22 mouse cellular contexts compared by ENCODE assay signal in the genomic region with DNA sequence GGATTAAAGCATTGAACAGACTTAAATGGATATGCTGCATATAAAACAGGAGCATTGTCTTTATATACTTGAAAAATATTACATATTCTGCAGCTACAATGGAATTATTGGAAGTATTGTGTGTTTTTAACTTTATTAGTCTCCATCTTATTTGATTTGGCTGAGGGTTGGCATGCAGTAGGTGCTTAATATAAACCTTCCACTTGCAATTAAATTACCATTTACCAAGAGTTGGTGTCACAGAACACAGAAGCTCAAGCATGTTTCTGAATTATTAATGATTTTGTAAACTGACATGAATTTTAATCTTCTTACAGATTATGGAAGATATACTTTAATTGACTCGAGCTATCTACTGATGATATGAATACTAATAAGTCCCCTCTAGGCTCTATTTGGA.
DNase-seq lines count a peak whose midpoint lies in the region; ATAC-seq and TF ChIP-seq lines count a peak whose summit lies in the region.
"Had no signal": no experiment of that assay in that cellular context is flagged by ENCODE, and none has a peak within 500 bp of the region (broad histone marks: within the 10 kb centered on the region; RNA-seq: fewer than 3 reads in every experiment).

No protein-coding gene starts in this region.

- TF ChIP-seq CTCF in brain, embryonic 14.5 days (IDR thresholded peaks at IDR 0.05; ENCODE audit: borderline replicate concordance, extremely low read depth, insufficient read depth, insufficient read length): no peak

- ATAC-seq in forebrain, embryonic 14.5 days: no peak
- ATAC-seq in midbrain, embryonic 15.5 days (replicated peaks): peak; percentile 73
- ATAC-seq: activated CD4-positive, CD25-positive, alpha-beta regulatory T cell, adult 4 months; forebrain, embryonic 16.5 days; hindbrain, postnatal 0 days had no signal

- WGBS in forebrain, embryonic 14.5 days: 72% methylated on average over 1 of the region's 1 CpGs
- 80% methylated on average over 1 of the region's 1 CpGs for WGBS in forebrain, embryonic 10.5 days
- 36% methylated on average over 1 of the region's 1 CpGs for WGBS in midbrain, embryonic 15.5 days

- no peaks in the 10 kb centered on the region for H3K36me3 ChIP-seq in forebrain, embryonic 14.5 days (ENCODE audit: control insufficient read depth, insufficient read depth, low read length)
- no peaks in the 10 kb centered on the region for H3K36me3 ChIP-seq in forebrain, embryonic 10.5 days (replicated peaks)
- H3K36me3 ChIP-seq in midbrain, embryonic 15.5 days (replicated peaks): no peaks in the 10 kb centered on the region
- H3K36me3 ChIP-seq: embryonic facial prominence, embryonic 12.5 days; embryonic facial prominence, embryonic 15.5 days; forebrain, embryonic 12.5 days; hindbrain, embryonic 13.5 days had no signal

- H3K4me1 ChIP-seq in forebrain, embryonic 14.5 days (ENCODE audit: control insufficient read depth, insufficient read depth, low read length): no peaks in the 10 kb centered on the region
- peaks cover 6% of the 10 kb centered on the region for H3K4me1 ChIP-seq in forebrain, embryonic 10.5 days
- no peaks in the 10 kb centered on the region for H3K4me1 ChIP-seq in midbrain, embryonic 15.5 days
- H3K4me1 ChIP-seq: embryonic facial prominence, embryonic 12.5 days; embryonic facial prominence, embryonic 15.5 days; forebrain, embryonic 12.5 days; hindbrain, embryonic 13.5 days had no signal

- TF ChIP-seq POLR2A in brain, embryonic 14.5 days (IDR thresholded peaks at IDR 0.05; ENCODE audit: borderline replicate concordance, extremely low read depth, insufficient read depth, insufficient read length, poor library complexity, severe bottlenecking): no peak

- H3K27ac ChIP-seq in forebrain, embryonic 14.5 days (ENCODE audit: low read depth, low read length): no peak overlapping the region
- H3K27ac ChIP-seq in forebrain, embryonic 10.5 days: no peak overlapping the region
- no peak overlapping the region for H3K27ac ChIP-seq in midbrain, embryonic 15.5 days
- H3K27ac ChIP-seq: embryonic facial prominence, embryonic 12.5 days; embryonic facial prominence, embryonic 15.5 days; forebrain, embryonic 12.5 days; hindbrain, embryonic 13.5 days; hindbrain, postnatal 0 days had no signal

- H3K4me3 ChIP-seq in forebrain, embryonic 14.5 days (ENCODE audit: low read depth, low read length): no peak overlapping the region
- H3K4me3 ChIP-seq in forebrain, embryonic 10.5 days: no peak overlapping the region
- H3K4me3 ChIP-seq in midbrain, embryonic 15.5 days: no peak overlapping the region
- H3K4me3 ChIP-seq: embryonic facial prominence, embryonic 12.5 days; embryonic facial prominence, embryonic 15.5 days; forebrain, embryonic 12.5 days; hindbrain, embryonic 13.5 days had no signal

- DNase-seq in forebrain, embryonic 14.5 days (ENCODE audit: low spot score): peak; percentile 1
- no peak for DNase-seq in forebrain, embryonic 10.5 days (ENCODE audit: extremely low spot score, low spot score)
- peak; percentile 36 for DNase-seq in brain, embryonic 14.5 days (ENCODE audit: low read depth)
- no peak for DNase-seq in adrenal gland, postnatal 36 days
- DNase-seq in layer of hippocampus, adult 9-11 months: no peak
- DNase-seq: adrenal gland, adult 8-10 months; adrenal gland, postnatal 25 days; cerebellum, adult 11 months; cerebellum, adult 2 months; cerebellum, adult 9-11 months; cerebellum, postnatal 25 days; gastrocnemius, postnatal 10 days; heart, adult 11 months had no signal

- no peaks in the 10 kb centered on the region for H3K27me3 ChIP-seq in forebrain, embryonic 14.5 days (replicated peaks; ENCODE audit: control insufficient read depth, insufficient read depth, low read length)
- H3K27me3 ChIP-seq in forebrain, embryonic 10.5 days (ENCODE audit: poor library complexity, severe bottlenecking): no peaks in the 10 kb centered on the region
- H3K27me3 ChIP-seq in midbrain, embryonic 15.5 days (replicated peaks): no peaks in the 10 kb centered on the region
- H3K27me3 ChIP-seq: embryonic facial prominence, embryonic 12.5 days; embryonic facial prominence, embryonic 15.5 days; forebrain, embryonic 12.5 days; hindbrain, embryonic 13.5 days had no signal

- H3K9me3 ChIP-seq in forebrain, embryonic 14.5 days (replicated peaks; ENCODE audit: control insufficient read depth, low read length): no peaks in the 10 kb centered on the region
- H3K9me3 ChIP-seq in forebrain, embryonic 10.5 days: no peaks in the 10 kb centered on the region
- H3K9me3 ChIP-seq in midbrain, embryonic 15.5 days: no peaks in the 10 kb centered on the region
- H3K9me3 ChIP-seq: embryonic facial prominence, embryonic 12.5 days; embryonic facial prominence, embryonic 15.5 days; forebrain, embryonic 12.5 days; hindbrain, embryonic 13.5 days had no signal

- no peak overlapping the region for H3K4me2 ChIP-seq in forebrain, embryonic 14.5 days (ENCODE audit: low read length)
- H3K4me2 ChIP-seq in midbrain, embryonic 15.5 days: no peak overlapping the region
- H3K4me2 ChIP-seq: embryonic facial prominence, embryonic 12.5 days; embryonic facial prominence, embryonic 15.5 days; forebrain, embryonic 12.5 days; heart, embryonic 11.5 days; hindbrain, embryonic 13.5 days had no signal

- no peak overlapping the region for H3K9ac ChIP-seq in forebrain, embryonic 14.5 days (ENCODE audit: low read length)
- H3K9ac ChIP-seq in midbrain, embryonic 15.5 days: no peak overlapping the region
- H3K9ac ChIP-seq: embryonic facial prominence, embryonic 12.5 days; embryonic facial prominence, embryonic 15.5 days; forebrain, embryonic 12.5 days; hindbrain, embryonic 13.5 days had no signal

Comparison
In these comparisons a context has a peak if more than half of its experiments do, and no peak if none do; other contexts are left out.
1. DNase-seq: peak in forebrain, embryonic 14.5 days (single experiment) and brain, embryonic 14.5 days (single experiment); none in forebrain, embryonic 10.5 days (single experiment), adrenal gland, postnatal 36 days (0 of 2) and layer of hippocampus, adult 9-11 months (single experiment).